Mouse (Mus musculus) testis, adult 2 months (tissue): ENCODE results near the gene Rab10. TPM values are rescaled to one million over a fixed set of nuclear protein-coding genes. Genes with fewer than 3 reads are reported as not detected.

Experiments used
- H3K27ac ChIP-seq: fragments of 200-500 bp; 2 replicates; pipeline ENCODE4 v1.5.1; 2012; ENCODE audit warnings: low read depth, low read length; ENCODE audit not compliant: control insufficient read depth, insufficient read depth
- H3K27me3 ChIP-seq: fragments of 200-500 bp; 2 replicates; pipeline ENCODE4 v1.6.1; 2012; ENCODE audit warnings: mild to moderate bottlenecking, low read length, moderate library complexity; ENCODE audit not compliant: control insufficient read depth, insufficient read depth
- H3K36me3 ChIP-seq: fragments of 200-500 bp; 2 replicates; pipeline ENCODE4 v1.6.1; 2012; ENCODE audit warnings: mild to moderate bottlenecking, low read length; ENCODE audit not compliant: control insufficient read depth, insufficient read depth
- H3K4me1 ChIP-seq: fragments of 200-500 bp; 2 replicates; pipeline ENCODE4 v1.6.1; 2012; ENCODE audit warnings: low read length; ENCODE audit not compliant: control insufficient read depth, insufficient read depth
- H3K4me3 ChIP-seq: fragments of 200-500 bp; 2 replicates; pipeline ENCODE4 v1.5.1; 2012; ENCODE audit warnings: low read depth, mild to moderate bottlenecking, low read length, moderate library complexity, mixed read lengths; ENCODE audit not compliant: control insufficient read depth
- CTCF ChIP-seq: fragments of 200-500 bp; IDR thresholded peaks from 2 replicates; pipeline ENCODE4 v1.5.1; 2012; ENCODE audit warnings: low read depth, mild to moderate bottlenecking, inconsistent platforms, low read length, moderate library complexity; ENCODE audit not compliant: control insufficient read depth, insufficient read depth, insufficient replicate concordance
- POLR2A ChIP-seq: fragments of 200-500 bp; IDR thresholded peaks from 2 replicates; pipeline ENCODE4 v1.6.1; 2012; ENCODE audit warnings: low read depth, mild to moderate bottlenecking, inconsistent platforms, low read length, moderate library complexity; ENCODE audit not compliant: control insufficient read depth
- polyA plus RNA-seq: library from polyadenylated mRNA; depleted of rRNA; stranded (reverse); fragments of >200 nt; gene quantifications from 2 replicates; pipeline ENCODE4 v1.2.3, GENCODE M21; 2012

Gene Rab10
- polyA plus RNA-seq, 1 experiment = 15.3 TPM

GRCm38 (mm10) chr12:3237799-3238198 lies 72.0 kb downstream of the Rab10 start:
- peaks cover 5% of the 10 kb centered on the region; the same call in 1 of the 2 replicates for H3K4me1 ChIP-seq
- no peak overlapping the region for H3K27ac ChIP-seq
- H3K27me3 ChIP-seq = no peaks in the 10 kb centered on the region
- H3K4me3 ChIP-seq = no peak overlapping the region
- no peak for TF ChIP-seq CTCF
- TF ChIP-seq POLR2A = no peak
- no peaks in the 10 kb centered on the region for H3K36me3 ChIP-seq

- H3K27ac ChIP-seq = peak overlapping the region; percentile 23; the same call in 1 of the 2 replicates
Measured at GRCm38 (mm10) chr12:3236831-3237681, 72.7 kb downstream of the Rab10 start.

GRCm38 (mm10) chr12:3236163-3236641 lies 73.6 kb downstream of the Rab10 start:
- TF ChIP-seq POLR2A (no peak), CTCF (no peak)
- Histone ChIP-seq H3K4me1 (peaks cover 5% of the 10 kb centered on the region; the same call in 1 of the 2 replicates), H3K27ac (no peak overlapping the region; the same call in 1 of the 2 replicates), H3K4me3 (peak overlapping the region; percentile 100), H3K27me3 (no peaks in the 10 kb centered on the region), H3K36me3 (no peaks in the 10 kb centered on the region)

More at GRCm38 (mm10) chr12:3236831-3237681, 72.7 kb downstream of the Rab10 start:
- Histone ChIP-seq H3K4me1 (peaks cover 5% of the 10 kb centered on the region; the same call in 1 of the 2 replicates), H3K36me3 (no peaks in the 10 kb centered on the region), H3K4me3 (peak overlapping the region; percentile 39), H3K27me3 (no peaks in the 10 kb centered on the region)
- TF ChIP-seq CTCF = no peak
- no peak for TF ChIP-seq POLR2A

- Histone ChIP-seq H3K36me3 (no peaks in the 10 kb centered on the region), H3K4me3 (peak overlapping the region; percentile 100), H3K4me1 (peaks cover 5% of the 10 kb centered on the region; the same call in 1 of the 2 replicates), H3K27ac (peak overlapping the region; percentile 95), H3K27me3 (no peaks in the 10 kb centered on the region)
- TF ChIP-seq CTCF (peak; percentile 76), POLR2A (no peak)
Measured at GRCm38 (mm10) chr12:3235646-3236161, 74.1 kb downstream of the Rab10 start.

GRCm38 (mm10) chr12:3235124-3235631 lies 74.6 kb downstream of the Rab10 start:
- peak overlapping the region; percentile 61 for H3K27ac ChIP-seq
- no peaks in the 10 kb centered on the region for H3K27me3 ChIP-seq
- peak overlapping the region; percentile 100 for H3K4me3 ChIP-seq
- TF ChIP-seq POLR2A = peak; percentile 78
- TF ChIP-seq CTCF = peak; percentile 1; the same call in 1 of the 2 replicates
- H3K4me1 ChIP-seq = peaks cover 5% of the 10 kb centered on the region; the same call in 1 of the 2 replicates
- no peaks in the 10 kb centered on the region for H3K36me3 ChIP-seq

GRCm38 (mm10) chr12:3234061-3234460 lies 75.7 kb downstream of the Rab10 start:
- H3K36me3 ChIP-seq = no peaks in the 10 kb centered on the region
- H3K4me1 ChIP-seq = peaks cover 5% of the 10 kb centered on the region; the same call in 1 of the 2 replicates
- no peak overlapping the region for H3K27ac ChIP-seq
- TF ChIP-seq CTCF (no peak), POLR2A (no peak)
- H3K4me3 ChIP-seq = peak overlapping the region; percentile 100; the same call in 1 of the 2 replicates
- no peaks in the 10 kb centered on the region for H3K27me3 ChIP-seq

- Histone ChIP-seq H3K36me3 (no peaks in the 10 kb centered on the region), H3K4me3 (no peak overlapping the region), H3K27ac (no peak overlapping the region), H3K4me1 (no peaks in the 10 kb centered on the region), H3K27me3 (no peaks in the 10 kb centered on the region)
- TF ChIP-seq CTCF (no peak), POLR2A (no peak)
Measured at GRCm38 (mm10) chr12:3223352-3223751, 86.4 kb downstream of the Rab10 start.
